Mouse (Mus musculus): ENCODE data around the gene Ifitm5. TPM values are rescaled to one million over a fixed set of nuclear protein-coding genes. Genes with fewer than 3 reads are reported as not detected.
"Not testable (repeated sequence)": the region's sequence is repeated elsewhere in the genome, so short reads cannot be mapped to it uniquely, and the experiment has no call there.

The Ifitm5 gene
- polyA plus RNA-seq, 1 experiment from 2014 or later = 179 TPM

GRCm38 (mm10) chr7:140982971-140983370, 32.9 kb upstream of the Ifitm5 start:
- no peak overlapping the region for H3K9ac ChIP-seq (ENCODE audit: low read depth, low read length)
- H3K9me3 ChIP-seq (ENCODE audit: control insufficient read depth, low read length) = no peaks in the 10 kb centered on the region
- H3K27me3 ChIP-seq (replicated peaks; ENCODE audit: control insufficient read depth, insufficient read depth, low read length) = no peaks in the 10 kb centered on the region
- H3K4me3 ChIP-seq (ENCODE audit: low read depth, low read length) = no peak overlapping the region
- 88% methylated on average over 7 of the region's 7 CpGs for WGBS
- H3K36me3 ChIP-seq (ENCODE audit: control insufficient read depth, insufficient read depth, low read length) = no peaks in the 10 kb centered on the region
- H3K4me1 ChIP-seq (ENCODE audit: control insufficient read depth, insufficient read depth, low read length) = no peaks in the 10 kb centered on the region
- H3K4me2 ChIP-seq (ENCODE audit: low read depth, low read length) = no peak overlapping the region
- no peak for DNase-seq (ENCODE audit: low spot score)
- no peak for ATAC-seq (ENCODE audit: low read depth)
- H3K27ac ChIP-seq (replicated peaks; ENCODE audit: low read depth, low read length) = no peak overlapping the region

- H3K4me3 ChIP-seq (ENCODE audit: low read depth, low read length) = no peak overlapping the region
- no peak for ATAC-seq (ENCODE audit: low read depth)
- no peaks in the 10 kb centered on the region for H3K4me1 ChIP-seq (ENCODE audit: control insufficient read depth, insufficient read depth, low read length)
- DNase-seq (ENCODE audit: low spot score) = no peak
- no peak overlapping the region for H3K27ac ChIP-seq (replicated peaks; ENCODE audit: low read depth, low read length)
- WGBS = 87% methylated on average over 8 of the region's 8 CpGs
- H3K36me3 ChIP-seq (ENCODE audit: control insufficient read depth, insufficient read depth, low read length) = no peaks in the 10 kb centered on the region
- no peaks in the 10 kb centered on the region for H3K9me3 ChIP-seq (ENCODE audit: control insufficient read depth, low read length)
- no peak overlapping the region for H3K4me2 ChIP-seq (ENCODE audit: low read depth, low read length)
- H3K27me3 ChIP-seq (replicated peaks; ENCODE audit: control insufficient read depth, insufficient read depth, low read length) = no peaks in the 10 kb centered on the region
- no peak overlapping the region for H3K9ac ChIP-seq (ENCODE audit: low read depth, low read length)
Observed at GRCm38 (mm10) chr7:140981704-140982103, 31.6 kb upstream of the Ifitm5 start.

GRCm38 (mm10) chr7:140976720-140977119, 26.6 kb upstream of the Ifitm5 start:
- H3K4me1 ChIP-seq (ENCODE audit: control insufficient read depth, insufficient read depth, low read length) = peaks cover 23% of the 10 kb centered on the region
- ATAC-seq (ENCODE audit: low read depth); H3K4me2 ChIP-seq (ENCODE audit: low read depth, low read length); H3K9ac ChIP-seq (ENCODE audit: low read depth, low read length); DNase-seq (ENCODE audit: low spot score); H3K27ac ChIP-seq (replicated peaks; ENCODE audit: low read depth, low read length); H3K9me3 ChIP-seq (ENCODE audit: control insufficient read depth, low read length); H3K36me3 ChIP-seq (ENCODE audit: control insufficient read depth, insufficient read depth, low read length); H3K4me3 ChIP-seq (ENCODE audit: low read depth, low read length); H3K27me3 ChIP-seq (replicated peaks; ENCODE audit: control insufficient read depth, insufficient read depth, low read length): not testable (repeated sequence)
- WGBS = 79% methylated on average over 9 of the region's 9 CpGs

GRCm38 (mm10) chr7:140975465-140975864, 25.4 kb upstream of the Ifitm5 start:
- 43% methylated on average over 3 of the region's 3 CpGs for WGBS
- Histone ChIP-seq H3K27ac (replicated peaks; ENCODE audit: low read depth, low read length) (no peak overlapping the region), H3K9me3 (ENCODE audit: control insufficient read depth, low read length) (no peaks in the 10 kb centered on the region), H3K4me1 (ENCODE audit: control insufficient read depth, insufficient read depth, low read length) (peaks cover 27% of the 10 kb centered on the region), H3K4me2 (ENCODE audit: low read depth, low read length) (no peak overlapping the region), H3K9ac (ENCODE audit: low read depth, low read length) (no peak overlapping the region), H3K27me3 (replicated peaks; ENCODE audit: control insufficient read depth, insufficient read depth, low read length) (no peaks in the 10 kb centered on the region), H3K4me3 (ENCODE audit: low read depth, low read length) (no peak overlapping the region), H3K36me3 (ENCODE audit: control insufficient read depth, insufficient read depth, low read length) (no peaks in the 10 kb centered on the region)
- DNase-seq (ENCODE audit: low spot score) (no peak), ATAC-seq (ENCODE audit: low read depth) (no peak)

GRCm38 (mm10) chr7:140974940-140975339, 24.8 kb upstream of the Ifitm5 start:
- Histone ChIP-seq H3K4me3 (ENCODE audit: low read depth, low read length) (no peak overlapping the region), H3K36me3 (ENCODE audit: control insufficient read depth, insufficient read depth, low read length) (no peaks in the 10 kb centered on the region), H3K27ac (replicated peaks; ENCODE audit: low read depth, low read length) (no peak overlapping the region), H3K27me3 (replicated peaks; ENCODE audit: control insufficient read depth, insufficient read depth, low read length) (no peaks in the 10 kb centered on the region), H3K4me2 (ENCODE audit: low read depth, low read length) (no peak overlapping the region), H3K9me3 (ENCODE audit: control insufficient read depth, low read length) (no peaks in the 10 kb centered on the region), H3K4me1 (ENCODE audit: control insufficient read depth, insufficient read depth, low read length) (peaks cover 27% of the 10 kb centered on the region), H3K9ac (ENCODE audit: low read depth, low read length) (no peak overlapping the region)
- no peak for ATAC-seq (ENCODE audit: low read depth)
- WGBS = 23% methylated on average over 8 of the region's 9 CpGs
- no peak for DNase-seq (ENCODE audit: low spot score)

- 27% methylated on average over 14 of the region's 14 CpGs for WGBS
- no peak overlapping the region for H3K4me2 ChIP-seq (ENCODE audit: low read depth, low read length)
Observed at GRCm38 (mm10) chr7:140973396-140974165, 23.5 kb upstream of the Ifitm5 start.

GRCm38 (mm10) chr7:140971479-140972171, 21.5 kb upstream of the Ifitm5 start:
- Histone ChIP-seq H3K36me3 (ENCODE audit: control insufficient read depth, insufficient read depth, low read length) (no peaks in the 10 kb centered on the region), H3K27ac (replicated peaks; ENCODE audit: low read depth, low read length) (peak overlapping the region; percentile 86), H3K4me2 (ENCODE audit: low read depth, low read length) (no peak overlapping the region), H3K4me3 (ENCODE audit: low read depth, low read length) (no peak overlapping the region), H3K9me3 (ENCODE audit: control insufficient read depth, low read length) (no peaks in the 10 kb centered on the region), H3K4me1 (ENCODE audit: control insufficient read depth, insufficient read depth, low read length) (peaks cover 36% of the 10 kb centered on the region), H3K9ac (ENCODE audit: low read depth, low read length) (no peak overlapping the region), H3K27me3 (replicated peaks; ENCODE audit: control insufficient read depth, insufficient read depth, low read length) (no peaks in the 10 kb centered on the region)
- DNase-seq (ENCODE audit: low spot score) = peak; percentile 79
- 57% methylated on average over 8 of the region's 8 CpGs for WGBS
- ATAC-seq (ENCODE audit: low read depth) = peak; percentile 13; the same call in 1 of the 2 replicates

More at GRCm38 (mm10) chr7:140973396-140974165, 23.5 kb upstream of the Ifitm5 start:
- Histone ChIP-seq H3K27ac (replicated peaks; ENCODE audit: low read depth, low read length) (peak overlapping the region; percentile 53; the same call in 1 of the 2 replicates), H3K9ac (ENCODE audit: low read depth, low read length) (no peak overlapping the region), H3K9me3 (ENCODE audit: control insufficient read depth, low read length) (no peaks in the 10 kb centered on the region), H3K4me3 (ENCODE audit: low read depth, low read length) (no peak overlapping the region), H3K27me3 (replicated peaks; ENCODE audit: control insufficient read depth, insufficient read depth, low read length) (no peaks in the 10 kb centered on the region), H3K36me3 (ENCODE audit: control insufficient read depth, insufficient read depth, low read length) (no peaks in the 10 kb centered on the region), H3K4me1 (ENCODE audit: control insufficient read depth, insufficient read depth, low read length) (peaks cover 27% of the 10 kb centered on the region)
- ATAC-seq (ENCODE audit: low read depth) (no peak), DNase-seq (ENCODE audit: low spot score) (peak; percentile 80)

GRCm38 (mm10) chr7:140970931-140971330, 20.8 kb upstream of the Ifitm5 start:
- Histone ChIP-seq H3K9me3 (ENCODE audit: control insufficient read depth, low read length) (no peaks in the 10 kb centered on the region), H3K4me1 (ENCODE audit: control insufficient read depth, insufficient read depth, low read length) (peaks cover 36% of the 10 kb centered on the region), H3K27me3 (replicated peaks; ENCODE audit: control insufficient read depth, insufficient read depth, low read length) (no peaks in the 10 kb centered on the region), H3K4me2 (ENCODE audit: low read depth, low read length) (no peak overlapping the region), H3K36me3 (ENCODE audit: control insufficient read depth, insufficient read depth, low read length) (no peaks in the 10 kb centered on the region), H3K27ac (replicated peaks; ENCODE audit: low read depth, low read length) (peak overlapping the region; percentile 86), H3K9ac (ENCODE audit: low read depth, low read length) (no peak overlapping the region), H3K4me3 (ENCODE audit: low read depth, low read length) (no peak overlapping the region)
- ATAC-seq (ENCODE audit: low read depth) (no peak), DNase-seq (ENCODE audit: low spot score) (no peak)
- WGBS = 41% methylated on average over 7 of the region's 7 CpGs
